Mouse (Mus musculus): ENCODE data around the gene Prkra. TPM values are rescaled to one million over a fixed set of nuclear protein-coding genes. Genes with fewer than 3 reads are reported as not detected.

Prkra gene
- total and polyA plus RNA-seq, 3 experiments = 18.8 to 21.5 TPM; not detected in 1

DNA sequence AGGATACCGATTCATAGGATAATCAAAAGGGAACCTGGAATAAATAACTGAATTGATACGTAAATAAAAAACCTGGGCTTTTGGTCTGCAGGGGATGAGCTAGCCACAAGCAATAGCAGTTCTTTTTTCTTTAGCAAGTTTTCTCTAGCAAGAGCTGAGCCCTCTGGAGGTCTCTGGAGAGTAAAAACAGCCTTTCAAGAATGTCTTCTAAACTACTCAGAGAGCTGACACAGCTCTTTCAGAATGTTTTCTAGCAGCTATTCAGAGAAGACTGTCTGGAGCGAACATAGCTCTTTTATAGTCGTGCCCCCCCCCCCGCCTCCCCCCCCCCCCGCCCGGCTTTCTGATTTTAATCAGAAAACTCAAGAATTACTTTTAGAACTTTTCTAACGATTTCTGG lies 11.6 kb upstream of the Prkra start:
- Histone ChIP-seq H3K36me3 (ENCODE audit: control insufficient read depth in 1 of 2, insufficient read depth in 2 of 2, low read length in 2 of 2) (no peaks in the 10 kb centered on the region), H3K4me3 (ENCODE audit: control insufficient read depth in 1 of 2, insufficient read depth in 1 of 2, low read depth in 2 of 2, low read length in 2 of 2) (no peak overlapping the region), H3K79me2 (ENCODE audit: control insufficient read depth, insufficient read depth, low read length, poor library complexity) (no peaks in the 10 kb centered on the region), H3K4me1 (ENCODE audit: control insufficient read depth in 1 of 2, insufficient read depth in 2 of 2, low read length in 2 of 2) (no peaks in the 10 kb centered on the region), H3K27ac (ENCODE audit: control insufficient read depth, low read depth, low read length) (no peak overlapping the region), H3K9me3 (replicated peaks; ENCODE audit: insufficient read depth, low read length) (no peaks in the 10 kb centered on the region), H3K9ac (ENCODE audit: control insufficient read depth, low read depth, low read length, poor library complexity, severe bottlenecking) (no peak overlapping the region), H3K27me3 (ENCODE audit: control insufficient read depth in 1 of 2, insufficient read depth in 2 of 2, low read length in 2 of 2) (no peaks in the 10 kb centered on the region)
- no peak for DNase-seq (ENCODE audit: low read depth, low spot score)
- TF ChIP-seq POLR2A (IDR thresholded peaks at IDR 0.05; ENCODE audit: control insufficient read depth in 1 of 2, insufficient read depth in 1 of 2, low read depth in 1 of 2, low read length in 2 of 2, poor library complexity in 1 of 2) (no peak), MYC (IDR thresholded peaks at IDR 0.05; ENCODE audit: low read depth, low read length) (no peak), ZC3H11A (IDR thresholded peaks at IDR 0.05; ENCODE audit: low read depth, low read length) (no peak), ZKSCAN1 (IDR thresholded peaks at IDR 0.05; ENCODE audit: low read depth, low read length) (no peak), GATA1 (IDR thresholded peaks at IDR 0.05; ENCODE audit: low read depth, low read length) (no peak), KAT2A (conservative IDR thresholded peaks at IDR 0.05; ENCODE audit: low read depth, low read length) (no peak), RAD21 (IDR thresholded peaks at IDR 0.05; ENCODE audit: low read depth, low read length) (no peak), GABPA (IDR thresholded peaks at IDR 0.05; ENCODE audit: low read depth, low read length) (no peak), SIN3A (IDR thresholded peaks at IDR 0.05; ENCODE audit: low read length) (no peak), CHD2 (IDR thresholded peaks at IDR 0.05; ENCODE audit: low read length) (no peak), TAL1 (IDR thresholded peaks at IDR 0.05; ENCODE audit: low read length) (no peak), TBP (IDR thresholded peaks at IDR 0.05; ENCODE audit: low read depth, low read length) (no peak), JUND (IDR thresholded peaks at IDR 0.05; ENCODE audit: low read depth, low read length) (no peak), HCFC1 (IDR thresholded peaks at IDR 0.05; ENCODE audit: low read depth, low read length) (no peak)

DNA sequence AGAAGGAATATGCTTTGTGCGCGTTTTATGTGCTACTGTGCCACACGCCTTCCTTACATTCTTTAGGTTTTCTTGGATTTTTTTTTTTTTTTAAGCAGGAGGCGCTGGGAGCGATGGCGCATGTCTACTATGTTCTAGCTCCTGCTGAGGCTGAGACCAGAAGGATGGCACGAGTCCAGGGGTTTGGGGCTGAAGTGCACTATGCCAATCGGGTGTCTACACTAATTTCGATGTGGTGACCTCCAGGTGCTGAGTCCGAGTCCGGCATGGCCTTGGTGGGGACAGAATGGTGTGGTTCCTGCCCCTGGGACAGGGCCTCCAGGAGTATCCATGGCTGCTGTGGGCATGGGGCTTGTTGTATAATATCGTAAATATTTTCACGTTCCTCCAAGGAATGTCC lies 10.7 kb upstream of the Prkra start:
- no peak for TF ChIP-seq ELF1 (IDR thresholded peaks at IDR 0.05; ENCODE audit: low read depth, low read length)
- no peak for TF ChIP-seq ZNF384 (IDR thresholded peaks at IDR 0.05; ENCODE audit: low read depth, low read length)
- no peak for TF ChIP-seq POLR2AphosphoS5 (IDR thresholded peaks at IDR 0.05; ENCODE audit: borderline replicate concordance, low read depth, low read length)
- TF ChIP-seq MYC (IDR thresholded peaks at IDR 0.05; ENCODE audit: low read depth, low read length) = no peak
- TF ChIP-seq NRF1 (IDR thresholded peaks at IDR 0.05; ENCODE audit: insufficient read depth, low read depth, low read length, poor library complexity, severe bottlenecking) = no peak
- no peak for TF ChIP-seq ZMIZ1 (IDR thresholded peaks at IDR 0.05; ENCODE audit: low read depth, low read length)
- TF ChIP-seq RCOR1 (IDR thresholded peaks at IDR 0.05; ENCODE audit: low read depth, low read length) = no peak
- TF ChIP-seq ZKSCAN1 (IDR thresholded peaks at IDR 0.05; ENCODE audit: low read depth, low read length) = no peak
- no peaks in the 10 kb centered on the region for H3K36me3 ChIP-seq (ENCODE audit: control insufficient read depth in 1 of 2, insufficient read depth in 2 of 2, low read length in 2 of 2)

More for the DNA sequence above, 10.7 kb upstream of the Prkra start:
- Histone ChIP-seq H3K9me3 (replicated peaks; ENCODE audit: insufficient read depth, low read length) (no peaks in the 10 kb centered on the region), H3K4me3 (ENCODE audit: control insufficient read depth in 1 of 2, insufficient read depth in 1 of 2, low read depth in 2 of 2, low read length in 2 of 2) (no peak overlapping the region), H3K79me2 (ENCODE audit: control insufficient read depth, insufficient read depth, low read length, poor library complexity) (no peaks in the 10 kb centered on the region), H3K27me3 (ENCODE audit: control insufficient read depth in 1 of 2, insufficient read depth in 2 of 2, low read length in 2 of 2) (no peaks in the 10 kb centered on the region), H3K9ac (ENCODE audit: control insufficient read depth, low read depth, low read length, poor library complexity, severe bottlenecking) (no peak overlapping the region), H3K4me1 (ENCODE audit: control insufficient read depth in 1 of 2, insufficient read depth in 2 of 2, low read length in 2 of 2) (no peaks in the 10 kb centered on the region), H3K27ac (ENCODE audit: control insufficient read depth, low read depth, low read length) (no peak overlapping the region)
- DNase-seq (ENCODE audit: low read depth, low spot score) = no peak
